Mouse (Mus musculus) lung, adult 2 months (tissue): Measurements from ENCODE around the gene Tbata.

Source experiments
- CTCF ChIP-seq: fragments of 200-500 bp; IDR thresholded peaks from 2 replicates; pipeline ENCODE4 v1.5.1; 2011; ENCODE audit warnings: mild to moderate bottlenecking, low read length, control low read depth; ENCODE audit not compliant: insufficient read depth
- POLR2A ChIP-seq: fragments of 200-500 bp; IDR thresholded peaks from 2 replicates; pipeline ENCODE4 v1.6.1; 2011; ENCODE audit warnings: low read depth, mild to moderate bottlenecking, control low read depth, low read length, borderline replicate concordance; ENCODE audit errors: extremely low read depth

DNA sequence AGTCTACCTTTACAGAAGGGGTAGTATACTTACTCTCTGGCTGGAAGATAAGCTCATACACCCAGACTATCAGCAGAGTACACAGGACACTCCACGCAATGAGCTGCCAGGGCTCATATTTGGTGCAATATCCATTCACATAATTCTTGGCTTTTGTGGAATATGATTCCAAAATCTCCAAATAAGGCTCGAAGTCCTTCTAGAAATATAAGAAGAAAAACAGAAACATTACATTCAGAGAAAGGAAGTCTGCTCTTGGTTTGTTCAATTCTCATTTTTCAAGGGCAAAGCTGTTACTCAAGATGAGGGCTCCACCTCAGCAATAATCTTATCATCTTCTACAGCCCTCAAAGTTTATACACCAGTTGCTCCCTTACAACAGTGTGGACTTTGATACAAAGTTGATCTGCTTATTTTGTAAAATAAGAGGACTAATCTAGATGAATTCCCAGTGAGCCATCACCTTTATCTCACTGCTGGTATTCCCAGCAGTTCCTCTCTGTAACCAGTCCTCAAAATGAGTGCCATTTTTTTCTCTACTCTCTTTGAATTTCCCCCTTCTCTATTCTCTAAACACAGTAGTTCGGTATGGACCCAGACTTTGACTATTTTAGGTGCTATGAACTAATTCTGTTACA lies 48.4 kb upstream of the Tbata start:
- no peak for TF ChIP-seq POLR2A
- no peak for TF ChIP-seq CTCF
